Mouse (Mus musculus) kidney, embryonic 14.5 days (tissue): ENCODE measurements around the gene Lrrc75a. TPM values are rescaled to one million over a fixed set of nuclear protein-coding genes. Genes with fewer than 3 reads are reported as not detected.

Source experiments
- ATAC-seq: fragments of 200-750 bp; cut with Nextera tagmentation; 2 replicates; pipeline ENCODE4 v1.8.0; 2017; ENCODE audit warnings: moderate number of reproducible peaks, mild to moderate bottlenecking, moderate TSS enrichment, moderate library complexity; ENCODE audit not compliant: low FRiP score, low TSS enrichment
- H3K27ac ChIP-seq: fragments of 300-500 bp; sonication (generic); 2 replicates; pipeline ENCODE4 v1.5.1; 2014; ENCODE audit warnings: low read depth, mild to moderate bottlenecking, low read length, moderate library complexity, mixed read lengths
- H3K27me3 ChIP-seq: fragments of 300-500 bp; sonication (generic); 2 replicates; pipeline ENCODE4 v1.6.1; 2014; ENCODE audit warnings: mild to moderate bottlenecking, low read length; ENCODE audit not compliant: control insufficient read depth, insufficient read depth
- H3K36me3 ChIP-seq: fragments of 300-500 bp; sonication (generic); 2 replicates; pipeline ENCODE4 v1.6.1; 2014; ENCODE audit warnings: low read length, mixed read lengths; ENCODE audit not compliant: control insufficient read depth, insufficient read depth
- H3K4me1 ChIP-seq: fragments of 300-500 bp; sonication (generic); 2 replicates; pipeline ENCODE4 v1.6.1; 2014; ENCODE audit warnings: low read length, mixed read lengths; ENCODE audit not compliant: control insufficient read depth, insufficient read depth
- H3K4me2 ChIP-seq: fragments of 300-500 bp; sonication (generic); replicated peaks from 2 replicates; pipeline ENCODE4 v1.6.1; 2014; ENCODE audit warnings: low read depth, mild to moderate bottlenecking, low read length
- H3K4me3 ChIP-seq: fragments of 300-500 bp; sonication (generic); 2 replicates; pipeline ENCODE4 v1.5.1; 2014; ENCODE audit warnings: mild to moderate bottlenecking, low read length
- H3K9ac ChIP-seq: fragments of 300-500 bp; sonication (generic); 2 replicates; pipeline ENCODE4 v1.6.1; 2014; ENCODE audit warnings: low read depth, mild to moderate bottlenecking, low read length, moderate library complexity
- H3K9me3 ChIP-seq: fragments of 300-500 bp; sonication (generic); 2 replicates; pipeline ENCODE4 v1.6.1; 2016; ENCODE audit warnings: low read length; ENCODE audit not compliant: control insufficient read depth
- WGBS: fragments of 180-500 bp; shearing (Covaris S2); extraction: QIAGEN DNeasy Blood & Tissue Kit; methylation state at CpG from one replicate; pipeline ENCODE4 v1.1.7; 2014; 5-methylcytosine and 5-hydroxymethylcytosine counted together
- polyA plus RNA-seq: library from polyadenylated mRNA; unstranded; fragments of >200 nt; fragmentation: Nextera tagmentation; extraction: Ambion mirVana; gene quantifications from 2 replicates; pipeline ENCODE4 v1.2.1, GENCODE M21; 2014

Gene Lrrc75a
- polyA plus RNA-seq, 1 experiment from 2014 or later: 18.7 TPM

DNA sequence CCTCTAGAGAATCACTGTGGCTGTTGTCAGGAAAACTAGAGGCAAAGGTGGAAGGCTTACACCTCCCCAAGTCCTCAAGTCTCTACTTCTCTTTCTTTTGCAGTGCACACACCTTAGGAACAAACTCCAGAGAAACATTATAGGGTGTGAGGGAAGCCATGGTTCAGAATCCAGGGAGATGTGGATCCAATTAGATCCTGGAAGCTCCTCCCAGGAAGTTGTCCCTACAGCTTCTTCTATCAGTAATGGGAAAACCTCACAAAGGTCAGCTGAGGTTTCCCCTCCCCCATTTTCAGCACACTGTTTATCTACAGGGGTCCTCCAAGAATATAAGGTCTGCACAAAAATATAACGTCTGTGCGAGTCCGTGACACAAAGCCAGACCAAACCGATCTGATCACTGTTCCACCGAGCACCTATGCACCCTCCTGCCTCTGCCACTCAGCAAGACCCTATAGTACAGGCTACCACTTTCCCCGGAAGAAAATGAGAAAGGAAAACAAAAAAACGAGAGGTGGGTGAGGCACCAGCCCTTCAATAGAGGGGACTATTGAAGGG lies 1.3 kb downstream of the Lrrc75a start:
- H3K9ac ChIP-seq: peak overlapping the region; percentile 72; the same call in 1 of the 2 replicates
- H3K36me3 ChIP-seq: peaks cover 11% of the 10 kb centered on the region; the same call in 1 of the 2 replicates
- H3K4me2 ChIP-seq: peak overlapping the region; percentile 92
- peak overlapping the region; percentile 75 for H3K4me3 ChIP-seq
- no peaks in the 10 kb centered on the region for H3K9me3 ChIP-seq
- no peak for ATAC-seq
- H3K4me1 ChIP-seq: peaks cover 48% of the 10 kb centered on the region
- H3K27me3 ChIP-seq: no peaks in the 10 kb centered on the region
- peak overlapping the region; percentile 81; the same call in 1 of the 2 replicates for H3K27ac ChIP-seq
- 48% methylated on average over 7 of the region's 7 CpGs for WGBS

DNA sequence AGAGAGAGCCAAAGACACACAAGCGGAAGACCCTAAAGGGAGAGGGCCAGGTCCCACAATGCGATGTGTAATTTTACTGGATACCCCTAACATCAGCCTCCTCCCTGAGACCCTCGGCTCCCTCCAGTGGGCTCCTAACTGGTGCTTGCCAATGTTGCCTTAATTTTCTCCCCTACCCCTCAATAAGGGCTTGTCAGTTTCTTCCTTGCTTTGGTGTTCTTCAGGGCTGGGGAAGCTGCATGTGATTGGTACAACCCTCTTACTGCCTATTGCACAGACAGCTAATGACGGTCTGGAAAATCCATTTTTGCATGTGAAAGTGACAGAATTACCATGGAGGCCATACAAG lies 1.9 kb downstream of the Lrrc75a start:
- Histone ChIP-seq H3K9ac (peak overlapping the region; percentile 28; the same call in 1 of the 2 replicates), H3K4me3 (peak overlapping the region; percentile 75), H3K4me2 (peak overlapping the region; percentile 92), H3K27me3 (no peaks in the 10 kb centered on the region), H3K36me3 (peaks cover 11% of the 10 kb centered on the region; the same call in 1 of the 2 replicates), H3K4me1 (peaks cover 53% of the 10 kb centered on the region), H3K9me3 (no peaks in the 10 kb centered on the region), H3K27ac (peak overlapping the region; percentile 81; the same call in 1 of the 2 replicates)
- 20% methylated on average over 4 of the region's 4 CpGs for WGBS
- ATAC-seq: no peak

DNA sequence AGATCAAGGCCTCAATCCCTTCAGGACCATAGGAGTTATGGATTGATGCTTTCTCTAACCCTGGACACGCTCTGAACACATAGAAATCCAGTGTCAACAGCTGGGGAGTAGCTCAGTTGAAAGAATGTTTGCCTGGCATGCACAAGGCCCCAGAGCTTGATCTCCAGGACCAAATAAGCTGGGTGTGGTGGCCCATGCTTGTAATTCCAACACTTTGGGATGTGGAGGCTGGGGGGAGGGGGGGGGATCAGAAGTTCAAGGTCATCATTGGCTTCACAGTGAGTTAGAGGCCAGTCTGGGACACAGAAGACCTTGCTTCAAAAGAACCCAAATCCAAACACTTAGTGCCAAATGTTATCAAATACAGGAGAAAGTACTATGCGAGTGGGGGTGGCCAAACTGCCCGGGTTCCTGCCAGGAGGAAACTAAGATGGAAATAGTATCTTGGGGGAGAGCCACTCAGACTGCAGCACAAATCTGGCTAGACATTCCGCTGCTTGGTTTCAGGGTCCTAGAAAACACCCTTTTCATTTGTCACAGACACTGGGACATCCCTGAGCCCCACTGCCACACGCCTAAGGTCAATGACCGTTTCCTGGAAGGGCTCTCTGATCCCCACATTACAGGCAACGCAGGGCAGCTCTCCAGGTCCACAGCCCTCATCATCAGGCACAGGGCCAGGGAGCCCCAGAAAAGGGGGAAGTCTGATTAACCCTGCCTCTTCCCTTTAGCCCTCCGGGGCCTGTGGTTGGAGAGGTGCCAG lies 2.4 kb downstream of the Lrrc75a start:
- H3K36me3 ChIP-seq: peaks cover 11% of the 10 kb centered on the region; the same call in 1 of the 2 replicates
- no peaks in the 10 kb centered on the region for H3K27me3 ChIP-seq
- 9% methylated on average over 8 of the region's 8 CpGs for WGBS
- H3K4me1 ChIP-seq: peaks cover 53% of the 10 kb centered on the region
- peak overlapping the region; percentile 28; the same call in 1 of the 2 replicates for H3K9ac ChIP-seq
- ATAC-seq: no peak
- peak overlapping the region; percentile 92 for H3K4me2 ChIP-seq
- H3K9me3 ChIP-seq: no peaks in the 10 kb centered on the region
- H3K27ac ChIP-seq: peak overlapping the region; percentile 81
- H3K4me3 ChIP-seq: peak overlapping the region; percentile 75

DNA sequence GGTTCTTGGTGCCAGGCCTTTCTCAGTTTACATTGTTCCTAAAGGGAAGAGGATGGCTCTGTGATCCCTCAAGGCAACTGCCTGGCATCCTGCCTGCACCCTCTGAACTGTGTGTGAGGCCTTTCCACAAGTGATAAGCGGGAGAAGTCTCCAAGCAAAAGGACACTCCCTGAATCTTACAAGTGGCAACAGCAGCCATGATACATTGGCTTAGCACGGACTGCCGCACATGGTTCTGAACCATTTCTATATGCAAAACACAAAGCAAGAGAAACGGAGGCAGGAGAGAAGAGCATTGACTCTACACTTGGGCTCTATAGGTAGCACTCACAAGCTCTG lies 3.0 kb downstream of the Lrrc75a start:
- H3K9ac ChIP-seq: no peak overlapping the region
- H3K4me1 ChIP-seq: peaks cover 51% of the 10 kb centered on the region
- no peaks in the 10 kb centered on the region for H3K9me3 ChIP-seq
- no peak for ATAC-seq
- H3K4me3 ChIP-seq: no peak overlapping the region
- H3K4me2 ChIP-seq: peak overlapping the region; percentile 92; the same call in 1 of the 2 replicates
- WGBS: 84% methylated on average over 4 of the region's 4 CpGs
- H3K27me3 ChIP-seq: no peaks in the 10 kb centered on the region
- H3K36me3 ChIP-seq: peaks cover 6% of the 10 kb centered on the region; the same call in 1 of the 2 replicates
- peak overlapping the region; percentile 81; the same call in 1 of the 2 replicates for H3K27ac ChIP-seq

DNA sequence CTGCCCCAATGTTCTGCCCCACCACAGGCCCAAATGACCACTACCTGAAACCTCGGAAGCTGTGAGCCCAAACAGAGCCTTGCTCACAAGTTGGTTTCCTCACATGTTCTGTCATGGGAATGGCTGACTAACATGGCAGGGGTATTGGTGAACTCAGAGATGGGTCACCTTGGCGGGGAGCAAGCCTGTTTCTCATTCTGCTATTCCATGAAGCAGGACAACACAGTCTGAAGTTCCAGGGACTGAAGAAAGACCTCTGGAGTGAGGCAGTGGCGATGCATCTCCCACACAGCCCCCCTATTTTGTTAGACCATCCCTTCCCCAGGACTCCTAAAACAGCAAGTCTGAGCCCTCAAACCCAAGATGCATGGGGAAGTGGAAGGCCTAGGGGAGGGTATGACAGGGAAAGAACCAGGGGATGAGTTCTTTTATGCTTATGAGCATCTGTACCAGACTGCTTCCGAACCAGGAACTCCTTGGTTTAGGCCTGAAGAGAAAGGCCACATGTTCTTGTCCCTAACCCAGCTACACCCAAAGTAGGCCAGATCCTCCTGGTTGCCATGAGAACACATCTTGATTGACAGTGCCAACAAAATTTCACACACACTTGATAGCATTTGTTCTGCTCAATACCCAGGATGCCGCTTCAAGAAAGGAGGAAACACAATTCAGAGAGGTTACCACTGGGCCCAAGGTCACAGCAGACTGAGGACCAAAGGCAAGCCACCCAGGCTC lies 3.6 kb downstream of the Lrrc75a start:
- no peak for ATAC-seq
- WGBS: 95% methylated on average over 5 of the region's 5 CpGs
- H3K4me1 ChIP-seq: peaks cover 48% of the 10 kb centered on the region
- H3K27ac ChIP-seq: no peak overlapping the region; the same call in 1 of the 2 replicates
- no peak overlapping the region for H3K4me3 ChIP-seq
- no peaks in the 10 kb centered on the region for H3K9me3 ChIP-seq
- no peaks in the 10 kb centered on the region for H3K27me3 ChIP-seq
- H3K36me3 ChIP-seq: peaks cover 5% of the 10 kb centered on the region; the same call in 1 of the 2 replicates
- no peak overlapping the region; the same call in 1 of the 2 replicates for H3K4me2 ChIP-seq
- H3K9ac ChIP-seq: no peak overlapping the region

DNA sequence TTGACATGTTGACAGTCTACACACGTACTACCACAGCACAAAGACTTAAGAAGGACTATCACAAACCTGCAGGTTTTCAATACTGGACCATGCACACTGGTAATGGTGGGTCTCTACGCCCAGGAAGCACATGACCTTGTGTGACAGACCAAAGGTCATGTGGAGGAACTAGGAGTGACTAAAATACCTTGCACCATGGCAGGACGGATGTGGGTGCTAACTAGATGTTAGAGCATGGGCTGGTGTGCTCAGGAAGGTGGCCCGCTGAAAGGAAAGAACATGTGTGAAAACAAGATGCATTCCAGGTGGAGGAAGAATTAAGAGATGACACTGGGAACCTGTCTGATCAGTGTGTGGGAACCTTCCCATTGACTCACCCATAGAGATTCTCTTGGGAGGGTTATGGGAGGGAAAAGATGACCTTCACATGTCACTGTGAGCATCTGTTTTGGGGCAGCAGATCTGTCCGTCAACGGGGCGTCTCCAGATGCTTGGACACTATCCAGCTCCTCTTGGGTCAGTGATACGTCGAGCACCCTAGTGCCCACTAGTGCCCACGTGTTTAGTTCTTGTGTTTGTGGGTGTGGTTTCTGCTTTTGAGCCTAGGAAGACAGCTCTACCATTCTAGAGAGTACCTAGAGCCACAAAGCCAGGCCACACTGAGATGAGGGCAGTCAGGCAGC lies 4.5 kb downstream of the Lrrc75a start:
- H3K36me3 ChIP-seq: peaks cover 5% of the 10 kb centered on the region; the same call in 1 of the 2 replicates
- ATAC-seq: no peak
- H3K9me3 ChIP-seq: no peaks in the 10 kb centered on the region
- no peak overlapping the region for H3K4me2 ChIP-seq
- 85% methylated on average over 10 of the region's 10 CpGs for WGBS
- no peaks in the 10 kb centered on the region for H3K27me3 ChIP-seq
- peaks cover 48% of the 10 kb centered on the region for H3K4me1 ChIP-seq
- no peak overlapping the region for H3K4me3 ChIP-seq
- H3K9ac ChIP-seq: no peak overlapping the region
- H3K27ac ChIP-seq: no peak overlapping the region

DNA sequence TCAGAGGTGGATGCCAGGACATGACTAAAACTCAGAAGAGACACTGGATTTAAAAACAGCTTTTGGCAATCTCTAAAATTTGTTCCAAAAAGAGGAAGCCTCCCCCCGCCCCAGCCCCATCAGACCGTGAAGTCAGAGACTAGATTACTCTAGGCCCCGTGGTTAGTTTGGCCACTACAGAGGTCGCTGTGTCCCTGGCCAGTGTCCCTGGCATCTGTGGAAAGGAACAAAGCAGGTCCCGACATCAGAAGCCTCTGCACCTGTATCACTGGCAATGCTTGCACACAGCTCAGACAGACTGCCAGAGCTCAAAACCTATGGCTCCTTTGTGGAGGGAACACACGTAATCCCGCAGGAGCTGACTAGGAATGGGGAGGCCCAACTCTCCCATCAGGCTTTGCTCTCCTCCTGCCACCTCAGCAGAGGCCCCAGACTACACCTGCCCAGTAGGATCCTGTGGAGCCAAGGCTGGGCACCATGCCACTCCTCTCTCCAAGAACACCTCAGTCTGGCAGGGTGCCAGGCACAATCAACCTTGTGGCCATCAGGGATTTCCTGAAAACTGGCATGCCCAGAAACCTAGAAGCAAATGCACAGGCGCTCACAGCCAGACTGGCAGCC lies 5.2 kb downstream of the Lrrc75a start:
- WGBS: 64% methylated on average over 8 of the region's 8 CpGs
- no peaks in the 10 kb centered on the region for H3K27me3 ChIP-seq
- no peak overlapping the region for H3K9ac ChIP-seq
- H3K27ac ChIP-seq: no peak overlapping the region
- peaks cover 48% of the 10 kb centered on the region for H3K4me1 ChIP-seq
- no peak overlapping the region for H3K4me2 ChIP-seq
- peaks cover 5% of the 10 kb centered on the region; the same call in 1 of the 2 replicates for H3K36me3 ChIP-seq
- ATAC-seq: no peak
- no peaks in the 10 kb centered on the region for H3K9me3 ChIP-seq
- H3K4me3 ChIP-seq: no peak overlapping the region
